Mouse (Mus musculus) heart, adult 9 months (tissue): ENCODE measurements around the gene Ddx11.

Experiments
- DNase-seq, 2 experiments: peaks; one replicate each; pipeline ENCODE4 v3.0.0; 2022; ENCODE audit warnings: low spot score in 2 of 2

The Ddx11 gene

GRCm38 (mm10) chr17:66123066-66123815, at the start of gene Ddx11:
TSS of gene Ddx11 (plus strand) at chr17:66123520.
- peak; percentile 83 to 91 for DNase-seq

GRCm38 (mm10) chr17:66073971-66074370, 49.3 kb upstream of the Ddx11 start:
- no peak for DNase-seq

GRCm38 (mm10) chr17:66075827-66076173, 47.5 kb upstream of the Ddx11 start:
- peak in 1 of 2 experiments; percentile 17 for DNase-seq

- peak in 1 of 2 experiments; percentile 37 for DNase-seq
Measured at GRCm38 (mm10) chr17:66076174-66076927, 47.0 kb upstream of the Ddx11 start.

DNA sequence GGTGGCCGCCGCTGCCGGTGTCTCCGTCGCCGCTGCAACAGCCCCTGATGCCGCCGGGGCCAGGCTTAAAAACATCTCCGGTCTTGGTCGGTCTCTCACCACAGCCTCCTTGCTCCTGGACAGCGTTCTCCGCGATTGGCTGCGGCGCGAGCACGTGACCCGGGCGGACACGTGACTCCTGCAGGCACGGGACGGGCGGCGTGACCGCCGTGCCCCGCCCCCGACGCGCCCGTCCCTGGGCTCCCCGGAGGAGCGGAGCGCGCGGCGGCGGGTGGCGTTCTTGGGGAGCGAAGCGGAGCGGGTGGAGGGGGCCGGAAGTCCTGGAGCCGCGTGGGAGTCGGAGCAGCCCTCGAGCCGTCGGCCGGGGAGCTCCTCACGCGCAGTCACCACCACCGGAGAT, 46.4 kb upstream of the Ddx11 start, which contains the start of gene Ankrd12:
Gene Ankrd12, minus strand, starts transcription at position 156 of the 400 bp plus-strand sequence.
- peak; percentile 97 to 99 for DNase-seq

GRCm38 (mm10) chr17:66077437-66077850, 45.9 kb upstream of the Ddx11 start:
- DNase-seq: no peak

GRCm38 (mm10) chr17:66084486-66084885, 38.8 kb upstream of the Ddx11 start:
- no peak for DNase-seq

GRCm38 (mm10) chr17:66085038-66085437, 38.3 kb upstream of the Ddx11 start:
- DNase-seq: no peak

DNA sequence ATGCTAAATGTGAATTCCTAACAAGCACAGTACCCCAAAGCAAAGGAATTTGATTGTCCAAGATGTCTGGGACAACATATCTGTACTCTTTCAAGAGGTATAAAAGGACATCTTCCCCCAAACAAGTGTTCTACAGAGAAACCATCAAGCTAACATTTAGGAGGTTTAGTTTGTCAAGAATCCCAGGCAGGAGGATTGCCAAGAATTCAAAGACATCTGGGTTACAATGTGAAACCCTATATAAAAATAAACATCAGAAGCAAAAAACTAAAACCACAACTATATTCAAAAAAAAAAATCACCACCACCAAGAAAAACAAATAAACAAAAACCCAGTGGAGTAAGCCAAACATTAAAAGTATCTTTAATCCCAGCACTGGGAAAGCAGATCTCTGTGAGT, 33.1 kb upstream of the Ddx11 start:
- DNase-seq: no peak

DNA sequence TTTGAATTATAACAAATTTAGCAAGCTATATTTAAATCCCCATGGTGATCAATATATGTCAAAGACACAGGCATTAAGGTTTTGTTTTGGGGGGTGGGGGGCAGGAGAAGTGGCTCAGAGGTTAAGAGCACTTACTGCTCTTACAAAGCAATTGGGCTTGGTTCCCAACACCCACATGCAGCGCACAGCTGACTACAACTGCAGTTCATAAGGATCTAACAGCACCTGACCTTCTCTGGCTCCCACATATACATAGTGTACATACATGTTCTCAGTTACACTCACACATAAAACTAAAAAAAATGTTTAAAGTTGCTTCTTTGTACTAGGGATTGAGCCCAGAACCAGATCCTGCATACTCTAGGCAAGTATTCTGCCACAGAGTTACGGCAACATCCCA, 31.9 kb upstream of the Ddx11 start:
- no peak for DNase-seq

DNA sequence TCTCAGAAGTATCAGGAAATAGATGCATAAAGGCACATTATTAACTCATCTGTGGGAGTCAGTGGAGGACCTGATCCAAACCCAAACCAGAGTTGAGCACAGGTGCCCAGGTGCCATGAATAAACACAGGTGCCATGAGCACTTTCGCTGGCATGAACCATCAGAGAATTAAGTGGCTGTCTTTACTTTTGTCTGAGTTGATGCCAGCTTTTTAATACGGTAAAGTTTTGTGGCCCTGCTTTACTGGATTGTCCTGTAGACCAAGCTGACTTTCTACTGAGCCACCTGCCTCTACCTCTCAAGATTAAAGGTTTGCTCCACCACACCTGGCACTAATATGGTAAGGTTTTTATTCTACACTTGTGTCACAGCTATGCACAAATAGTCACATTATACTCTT, 31.3 kb upstream of the Ddx11 start:
- DNase-seq: no peak

- DNase-seq: no peak
Measured at GRCm38 (mm10) chr17:66092664-66093063, 30.7 kb upstream of the Ddx11 start.

DNA sequence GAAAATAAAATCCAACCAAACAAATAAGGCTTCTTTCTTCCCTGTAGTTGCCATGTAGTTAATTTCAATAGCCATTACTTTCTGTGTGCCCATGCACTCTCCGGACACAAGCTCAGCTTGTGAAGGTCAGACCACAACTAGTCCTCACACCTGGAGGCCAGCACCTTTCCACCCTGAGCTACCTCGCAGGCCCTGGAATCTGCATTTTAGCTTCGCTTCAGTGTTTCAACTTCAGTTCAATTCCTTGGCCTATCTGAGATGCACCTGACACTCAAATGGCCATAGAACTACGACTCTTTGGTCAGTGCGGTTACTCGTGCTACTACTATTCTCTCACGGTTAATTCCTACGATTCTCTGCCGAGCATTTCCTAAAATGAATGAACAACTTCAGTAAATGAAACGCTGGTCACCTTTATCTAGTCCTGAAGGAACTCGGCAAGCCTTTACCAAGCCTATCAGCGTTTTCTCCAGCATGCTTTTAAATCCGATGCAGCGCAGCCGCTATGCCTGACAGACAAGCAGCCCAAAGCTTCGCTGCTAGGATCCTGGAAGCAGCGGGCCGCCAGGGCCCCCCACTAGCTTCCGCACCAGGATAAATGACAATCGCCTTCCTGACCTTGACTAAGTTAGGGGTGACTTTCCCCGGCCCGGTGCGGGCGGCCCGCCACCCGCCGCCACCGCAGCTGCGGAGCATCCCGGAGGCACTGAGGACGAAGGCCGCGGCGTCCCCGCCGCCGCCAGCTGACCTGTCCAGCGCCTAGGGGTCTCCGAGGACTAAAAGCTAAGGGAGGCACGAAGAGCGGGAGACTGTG, 22.5 kb upstream of the Ddx11 start:
- no peak for DNase-seq

DNA sequence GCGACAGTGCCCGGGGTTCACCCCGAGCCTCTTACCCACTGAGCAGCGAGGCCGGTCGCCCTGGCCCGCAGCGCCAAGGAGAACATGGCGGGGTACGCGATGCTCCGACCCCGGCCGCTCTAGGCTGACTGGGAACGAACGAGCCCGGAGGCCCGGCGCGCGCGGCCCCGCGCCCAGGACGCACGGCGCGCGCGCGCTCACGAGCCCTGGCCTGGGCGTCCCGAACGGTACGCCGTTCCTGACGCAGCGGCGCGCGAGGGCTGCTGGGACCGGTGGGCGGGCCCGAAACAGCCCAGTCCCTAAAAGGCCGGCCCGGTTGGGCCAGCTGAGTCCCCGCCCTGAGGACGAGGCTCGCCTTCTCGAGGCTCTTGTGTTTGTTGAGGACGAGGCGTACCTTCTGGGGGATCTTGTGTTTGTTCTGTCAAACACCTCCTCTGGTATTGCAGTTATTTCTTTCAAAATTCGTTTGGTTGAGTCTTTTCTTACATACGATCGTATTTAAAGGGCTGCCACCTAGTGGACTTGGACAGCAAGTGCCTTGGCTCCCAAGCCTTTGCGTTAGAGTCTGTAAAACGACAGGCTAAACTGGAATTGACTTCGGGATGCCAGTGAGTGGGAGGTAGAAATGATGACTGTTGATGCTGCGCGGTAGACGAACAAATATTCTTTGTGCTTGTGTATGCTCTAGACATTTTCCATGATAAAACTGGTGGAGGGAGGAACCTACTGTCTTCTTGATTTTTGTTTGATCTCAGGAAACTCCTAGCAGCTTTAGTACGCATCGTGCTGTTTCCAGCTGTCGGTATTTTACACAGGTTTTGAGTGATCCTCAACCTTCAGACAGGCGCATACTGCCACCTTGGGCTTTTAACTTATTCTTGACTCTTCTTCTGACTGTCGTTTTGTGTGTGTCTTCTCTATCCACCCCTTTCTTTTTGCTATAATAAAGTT, 21.7 kb upstream of the Ddx11 start, which contains the start of gene Ndufv2:
Gene Ndufv2, minus strand, starts transcription at position 180 of the 951 bp plus-strand sequence.
- peak; percentile 92 to 93 for DNase-seq

- no peak for DNase-seq
Measured at GRCm38 (mm10) chr17:66104076-66104475, 19.2 kb upstream of the Ddx11 start.

DNA sequence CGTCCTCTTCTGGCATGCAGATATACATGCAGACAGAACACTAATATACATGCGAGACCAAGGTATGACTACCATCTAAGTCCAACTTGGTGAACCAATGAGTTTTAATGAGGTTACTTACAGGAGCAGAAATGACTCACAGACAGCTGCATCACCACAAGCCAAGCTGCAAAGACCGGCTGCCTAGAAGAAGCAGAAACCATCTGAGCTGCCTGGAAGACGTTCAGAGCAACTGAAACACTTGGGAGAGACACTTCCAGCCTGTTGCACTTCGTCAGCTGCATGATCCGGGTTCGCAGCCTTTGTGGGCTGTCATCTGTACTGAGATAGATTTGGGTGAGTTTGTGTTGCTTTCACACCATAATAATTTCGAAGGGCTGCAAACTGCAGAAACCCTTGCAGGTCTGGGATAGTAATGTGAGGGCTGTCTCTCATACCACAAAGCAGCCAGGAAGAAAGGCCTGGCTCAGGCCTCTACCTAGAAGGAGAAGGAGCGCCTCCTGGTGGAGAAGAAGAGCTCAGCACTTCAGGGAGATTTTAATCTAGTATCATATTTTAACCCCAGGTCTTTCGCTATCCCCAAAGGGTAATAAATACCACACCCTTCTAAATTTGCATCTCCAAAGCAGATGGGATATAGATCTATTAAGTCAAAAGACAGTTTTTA, 16.6 kb upstream of the Ddx11 start:
- DNase-seq: peak; percentile 39 to 54

- DNase-seq: no peak
Measured at GRCm38 (mm10) chr17:66107466-66107865, 15.9 kb upstream of the Ddx11 start.

DNA sequence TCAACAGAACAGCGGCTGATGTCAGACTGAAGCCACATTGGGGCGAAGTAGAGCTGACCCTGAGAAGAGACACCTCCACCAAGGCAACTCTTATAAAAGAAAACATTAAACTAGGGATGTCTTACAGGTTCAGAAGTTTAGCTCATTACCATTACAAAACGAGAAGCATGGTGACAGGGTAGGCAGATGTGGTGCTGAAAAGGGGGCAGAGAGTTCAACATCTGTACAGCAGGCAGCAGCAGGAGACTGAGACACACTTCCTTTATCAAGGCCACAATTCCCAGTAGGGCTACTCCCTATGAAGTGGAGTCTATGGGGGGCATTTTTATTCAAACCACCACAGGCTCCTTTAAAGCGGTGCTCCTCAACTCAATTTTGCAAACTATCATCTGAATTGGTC, 15.1 kb upstream of the Ddx11 start:
- no peak for DNase-seq

DNA sequence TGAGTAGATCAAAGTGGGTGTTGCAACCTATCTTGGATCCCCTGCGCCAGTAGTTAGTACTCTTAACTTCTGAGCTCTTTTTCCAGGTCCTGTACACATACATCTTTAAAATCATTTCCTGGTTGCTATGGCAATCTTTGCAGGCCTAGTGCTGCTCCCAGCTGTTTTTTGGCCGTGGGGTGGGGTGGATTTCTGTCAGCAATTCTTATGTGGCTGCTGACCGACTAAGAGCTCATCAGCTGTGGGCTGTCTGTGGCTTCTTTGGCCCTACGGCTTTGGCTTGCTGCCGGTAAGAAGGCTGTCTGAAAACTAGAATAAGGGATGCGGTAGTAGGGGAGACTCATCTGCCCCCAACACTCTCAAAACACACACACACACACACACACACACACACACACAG, 12.6 kb upstream of the Ddx11 start:
- peak in 1 of 2 experiments; percentile 16 for DNase-seq

GRCm38 (mm10) chr17:66111402-66111959, 11.8 kb upstream of the Ddx11 start, which contains the start of gene Washc1:
TSS of gene Washc1 (plus strand) at chr17:66111545.
- DNase-seq: peak; percentile 86 to 88
